18 mouse cellular contexts compared by ENCODE assay signal in genomic region chr9:8643453-8643852, GRCm38 (mm10).
"Had no signal": no experiment of that assay in that cellular context is flagged by ENCODE, and none has a peak within 500 bp of the region (broad histone marks: within the 10 kb centered on the region; RNA-seq: fewer than 3 reads in every experiment).

No protein-coding gene starts in this region.

- H3K36me3 ChIP-seq: limb, embryonic 12.5 days; liver, embryonic 13.5 days; lung, embryonic 15.5 days; neural tube, embryonic 12.5 days had no signal

- H3K9ac ChIP-seq: limb, embryonic 12.5 days; liver, embryonic 13.5 days; liver, postnatal 0 days; lung, embryonic 15.5 days; neural tube, embryonic 12.5 days had no signal

- H3K27ac ChIP-seq: kidney, postnatal 0 days; limb, embryonic 12.5 days; liver, embryonic 13.5 days; lung, embryonic 15.5 days; macrophage; neural tube, embryonic 12.5 days; stomach, postnatal 0 days had no signal

- H3K4me2 ChIP-seq: limb, embryonic 12.5 days; liver, embryonic 13.5 days; lung, embryonic 15.5 days; neural tube, embryonic 12.5 days had no signal

- H3K9me3 ChIP-seq: limb, embryonic 12.5 days; liver, embryonic 13.5 days; lung, embryonic 15.5 days; megakaryocyte, embryonic 14.5 days; neural tube, embryonic 12.5 days had no signal

- H3K4me1 ChIP-seq: limb, embryonic 12.5 days; liver, embryonic 13.5 days; lung, embryonic 15.5 days; neural tube, embryonic 12.5 days had no signal

- H3K4me3 ChIP-seq: limb, embryonic 12.5 days; liver, embryonic 13.5 days; lung, embryonic 15.5 days; megakaryocyte, embryonic 14.5 days; myocyte; neural tube, embryonic 12.5 days had no signal

- H3K27me3 ChIP-seq: limb, embryonic 12.5 days; liver, embryonic 13.5 days; lung, embryonic 15.5 days; megakaryocyte, embryonic 14.5 days; neural tube, embryonic 12.5 days had no signal

- DNase-seq: kidney, adult 11 months; kidney, adult 9 months; kidney, postnatal 36 days; layer of hippocampus, adult 9-11 months; layer of hippocampus, postnatal 36 days; liver; liver, embryonic 13.5 days; liver, postnatal 0 days; lung, postnatal 14 days; thymus, postnatal 4 days had no signal

- ATAC-seq: liver, postnatal 0 days had no signal
